Mouse (Mus musculus) left cerebral cortex, postnatal 36 days (tissue): ENCODE data around the gene Atxn2. TPM values are rescaled to one million over a fixed set of nuclear protein-coding genes. Genes with fewer than 3 reads are reported as not detected.
"Not testable (repeated sequence)": the region's sequence is repeated elsewhere in the genome, so short reads cannot be mapped to it uniquely, and the experiment has no call there.

ENCODE experiments used
- DNase-seq, 2 experiments: peaks; one replicate each; pipeline ENCODE4 v3.0.0; 2021 to 2022; ENCODE audit warnings: low spot score in 2 of 2, mixed read lengths in 1 of 2
- intact Hi-C: fragments of 180-260 bp; cut with DNase I; formaldehyde crosslinking; loops from one replicate; pipeline ENCODE4 v1.15.1; 2025
- total RNA-seq, 2 experiments: library from RNA; stranded (reverse); gene quantifications; 2 replicates each; pipeline ENCODE4 v1.2.3; 2021

The Atxn2 gene
- total RNA-seq, 2 experiments from 2014 or later = 204 to 251 TPM

DNA sequence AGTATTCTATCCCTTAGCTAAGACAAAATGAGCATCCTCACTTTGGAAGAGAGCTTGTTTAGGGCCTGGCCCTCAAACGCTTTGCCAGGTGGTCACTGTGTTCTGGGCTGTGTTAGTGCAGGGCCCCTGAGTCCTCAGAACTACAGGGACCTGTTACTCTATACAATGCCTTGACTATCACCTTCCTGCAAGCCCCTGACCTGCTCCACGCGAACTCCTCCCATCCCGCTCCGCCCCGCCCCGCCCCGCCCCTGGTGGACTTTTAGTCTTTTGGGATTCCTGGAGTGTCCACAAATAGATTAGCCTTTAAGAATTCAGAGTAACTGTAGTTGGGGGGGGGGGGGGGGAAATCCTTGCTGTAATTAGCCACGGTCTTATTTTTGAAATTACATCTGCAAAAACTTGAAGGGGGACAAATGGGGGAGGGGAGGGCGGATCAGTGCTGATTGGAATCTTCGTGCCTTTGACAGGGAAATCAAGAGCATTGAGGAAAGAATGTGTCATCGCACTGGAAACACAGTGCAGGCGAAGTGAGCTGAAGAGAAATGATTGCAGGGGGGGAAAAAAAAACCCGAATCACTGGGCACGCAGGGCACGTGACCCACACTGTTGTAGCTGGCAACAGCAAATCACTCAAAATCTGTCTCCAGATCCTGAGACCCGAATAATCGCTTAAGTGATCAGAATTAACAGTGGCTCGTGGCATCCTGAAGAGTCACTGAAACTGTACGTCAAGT, 6.5 kb upstream of the Atxn2 start:
- no peak for DNase-seq

GRCm38 (mm10) chr5:121710402-121710801, 735 bp upstream of the Atxn2 start:
- DNase-seq = no peak
- intact Hi-C loops = loop anchor here (2.0 to 5.0 kb wide), 3 partner anchors 50 to 132 kb away; partner anchors contain the start of genes Acad10 and Brap

More for the DNA sequence above, 6.5 kb upstream of the Atxn2 start:
- intact Hi-C loops = no loop called here

GRCm38 (mm10) chr5:121710851-121711173, 325 bp upstream of the Atxn2 start:
- intact Hi-C loops = loop anchor here (2.0 to 5.0 kb wide), 3 partner anchors 50 to 131 kb away; partner anchors contain the start of genes Acad10 and Brap
- DNase-seq = no peak

GRCm38 (mm10) chr5:121711928-121712231, 743 bp downstream of the Atxn2 start:
- intact Hi-C loops = loop anchor here (2.0 to 5.0 kb wide), 3 partner anchors 51 to 130 kb away; partner anchors contain the start of genes Acad10 and Brap
- no peak for DNase-seq

- intact Hi-C loops = loop anchor here (5.0 kb wide), 2 partner anchors 55 to 130 kb away; no protein-coding TSS in a partner anchor
Measured at GRCm38 (mm10) chr5:121712232-121712933, 1.2 kb downstream of the Atxn2 start.

DNA sequence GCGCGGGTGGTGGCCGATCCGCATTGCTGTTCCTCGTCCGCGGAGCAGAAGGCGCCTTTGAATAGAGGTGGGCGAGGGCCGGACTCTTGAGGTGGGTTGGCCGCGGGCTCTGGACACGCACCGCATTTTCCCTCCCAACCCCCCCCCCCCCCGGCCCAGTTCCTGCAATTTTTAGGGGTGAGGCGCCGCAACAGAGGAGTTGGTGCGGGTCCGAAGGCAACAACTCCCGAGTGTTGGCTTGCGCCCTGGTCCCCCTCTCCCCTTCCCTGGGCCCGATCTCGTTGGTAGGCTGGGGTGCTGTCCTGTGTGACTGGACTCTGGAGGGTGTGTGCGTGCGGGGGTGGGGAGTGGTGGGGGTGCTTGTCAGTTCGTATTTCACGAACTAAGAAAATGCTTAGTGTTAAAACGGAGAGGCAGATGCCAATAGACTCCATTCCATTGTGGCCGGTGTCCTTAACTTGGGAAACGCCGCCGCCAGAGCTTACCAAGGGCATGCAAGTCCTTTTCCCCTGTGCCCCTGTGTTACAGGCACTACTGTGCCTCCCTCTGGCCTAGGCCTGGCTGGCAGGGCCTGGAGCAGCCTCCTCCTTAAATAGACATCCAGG, 1.9 kb downstream of the Atxn2 start:
- intact Hi-C loops = loop anchor here (5.0 kb wide), 2 partner anchors 54 to 129 kb away; no protein-coding TSS in a partner anchor
- peak; percentile 31 to 44 for DNase-seq

More at GRCm38 (mm10) chr5:121712232-121712933, 1.2 kb downstream of the Atxn2 start:
- peak; percentile 24 to 33 for DNase-seq

- no peak for DNase-seq
- intact Hi-C loops = loop anchor here (5.0 kb wide), 2 partner anchors 53 to 128 kb away; no protein-coding TSS in a partner anchor
Measured at GRCm38 (mm10) chr5:121714331-121714730, 3.2 kb downstream of the Atxn2 start.

- no peak for DNase-seq
- intact Hi-C loops = loop anchor here (5.0 kb wide), 2 partner anchors 52 to 127 kb away; no protein-coding TSS in a partner anchor
Measured at GRCm38 (mm10) chr5:121714928-121715327, 3.8 kb downstream of the Atxn2 start.

DNA sequence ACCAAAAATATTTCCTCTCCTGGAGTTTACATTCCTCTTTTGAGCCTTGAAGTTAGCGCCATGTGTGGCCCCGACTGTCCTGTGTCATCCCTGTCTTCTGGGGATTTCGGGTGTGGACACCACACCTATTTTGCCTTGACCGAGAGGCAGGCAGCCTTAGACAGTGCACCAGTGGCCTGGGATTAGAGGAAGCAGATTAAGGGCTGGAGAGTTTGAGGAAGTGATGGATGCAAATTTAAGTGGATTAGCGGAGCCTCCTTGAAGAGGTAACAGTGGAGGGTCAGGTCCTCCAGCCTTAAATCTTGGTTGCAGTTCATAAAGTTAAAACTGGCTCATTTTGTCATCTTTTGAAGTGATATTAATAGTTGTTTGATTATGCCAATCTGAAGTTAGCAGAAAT, 7.3 kb downstream of the Atxn2 start:
- intact Hi-C loops = no loop called here
- no peak for DNase-seq

DNA sequence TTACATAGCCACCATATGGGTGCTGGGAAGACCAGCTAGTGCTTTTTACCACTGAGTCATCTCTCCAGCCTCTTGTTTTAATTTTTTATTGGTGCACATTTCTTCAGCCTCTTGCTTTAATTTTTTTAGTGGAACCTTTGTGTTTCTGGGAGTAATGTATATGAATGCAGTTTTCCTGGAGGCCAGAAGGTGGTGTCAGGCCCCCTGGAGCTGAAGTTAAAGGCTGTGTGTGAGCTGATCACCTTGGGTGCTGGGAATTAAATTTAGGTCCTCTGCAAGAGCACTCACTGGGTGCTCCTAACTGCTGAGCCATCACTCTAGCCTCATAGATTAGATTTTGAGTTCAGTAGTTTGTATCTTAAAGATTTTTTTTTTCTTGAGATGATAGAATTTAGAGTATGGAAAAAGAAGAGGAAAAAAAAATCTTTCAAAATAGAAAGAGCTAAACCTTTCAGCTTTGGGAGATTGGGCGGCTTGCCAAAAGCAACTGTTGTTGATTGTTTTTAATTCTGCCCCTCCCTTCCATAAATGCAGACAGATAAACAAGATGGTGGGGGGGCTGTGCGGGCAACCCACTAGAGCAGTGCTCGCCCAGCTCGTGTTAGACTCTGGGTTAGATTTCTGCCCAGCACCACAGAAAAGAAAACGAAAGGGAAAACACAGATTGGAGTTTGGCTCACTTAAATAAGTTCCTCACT, 9.9 kb downstream of the Atxn2 start:
- intact Hi-C loops = no loop called here
- DNase-seq = no peak

- intact Hi-C loops = no loop called here
Measured at GRCm38 (mm10) chr5:121721841-121722240, 10.7 kb downstream of the Atxn2 start.

GRCm38 (mm10) chr5:121724678-121725077, 13.5 kb downstream of the Atxn2 start:
- intact Hi-C loops = no loop called here
- DNase-seq = no peak

More at GRCm38 (mm10) chr5:121721841-121722240, 10.7 kb downstream of the Atxn2 start:
- no peak for DNase-seq

GRCm38 (mm10) chr5:121730057-121730456, 18.9 kb downstream of the Atxn2 start:
- intact Hi-C loops = no loop called here
- no peak for DNase-seq

DNA sequence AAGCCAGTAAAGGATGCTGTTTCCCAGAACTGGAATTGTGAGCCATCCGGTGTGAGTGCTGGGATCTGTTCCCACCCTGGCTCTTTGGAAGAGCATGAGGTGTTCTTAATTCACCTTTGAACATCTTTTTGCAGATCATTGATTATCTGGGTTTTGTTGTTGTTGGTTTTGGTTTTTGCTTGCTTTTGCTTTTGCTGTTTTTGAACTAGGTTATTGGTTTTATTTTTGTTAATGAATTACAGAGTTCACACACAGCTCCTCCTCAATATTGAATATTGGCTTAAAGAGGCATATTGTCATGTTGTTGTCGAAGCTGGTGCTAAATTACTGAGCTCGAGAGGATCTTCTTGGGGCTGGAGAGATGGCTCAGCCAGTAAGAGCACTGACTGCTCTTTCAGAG, 25.5 kb downstream of the Atxn2 start:
- no peak for DNase-seq
- intact Hi-C loops = no loop called here

DNA sequence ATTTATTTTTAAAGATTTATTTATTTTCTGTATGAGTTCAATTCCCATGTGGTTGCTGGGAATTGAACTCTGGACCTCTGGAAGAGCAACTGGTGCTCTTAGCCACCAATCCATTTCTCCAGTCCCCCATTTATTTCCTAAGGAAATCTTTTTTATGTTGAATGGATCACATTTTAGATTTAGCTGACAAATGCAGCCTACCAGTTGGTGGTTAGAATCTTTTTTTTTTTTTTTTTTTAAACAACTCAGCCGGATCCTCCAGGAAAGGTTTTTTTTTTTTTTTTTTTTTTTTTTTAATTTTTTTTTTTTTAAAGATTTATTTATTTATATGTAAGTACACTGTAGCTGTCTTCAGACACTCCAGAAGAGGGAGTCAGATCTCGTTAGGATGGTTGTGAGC, 27.0 kb downstream of the Atxn2 start:
- DNase-seq, intact Hi-C loops: not testable (repeated sequence)

- intact Hi-C loops = no loop called here
Measured at GRCm38 (mm10) chr5:121738576-121739191, 27.5 kb downstream of the Atxn2 start.

DNA sequence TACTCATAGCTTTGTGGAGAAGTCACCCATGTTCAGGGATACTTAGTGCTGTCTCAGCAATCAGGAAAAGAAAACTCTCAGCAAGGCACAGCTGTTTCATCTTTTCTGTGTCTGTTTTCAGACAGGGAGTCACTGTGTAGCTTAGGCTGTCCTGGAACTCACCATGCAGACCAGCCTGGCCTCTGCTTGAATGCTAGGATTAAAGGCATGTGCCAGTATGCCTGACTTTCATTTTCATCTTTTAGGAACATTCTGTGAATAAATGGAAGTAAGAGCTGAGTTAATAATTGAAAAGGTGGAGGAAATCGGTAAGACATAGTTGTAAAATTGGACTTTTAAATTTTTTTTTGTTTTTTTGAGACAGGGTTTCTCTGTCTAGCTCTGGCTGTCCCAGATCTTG, 29.4 kb downstream of the Atxn2 start:
- no peak for DNase-seq
- intact Hi-C loops = no loop called here

More at GRCm38 (mm10) chr5:121738576-121739191, 27.5 kb downstream of the Atxn2 start:
- no peak for DNase-seq

- intact Hi-C loops = no loop called here
Measured at GRCm38 (mm10) chr5:121742915-121743314, 31.8 kb downstream of the Atxn2 start.

DNA sequence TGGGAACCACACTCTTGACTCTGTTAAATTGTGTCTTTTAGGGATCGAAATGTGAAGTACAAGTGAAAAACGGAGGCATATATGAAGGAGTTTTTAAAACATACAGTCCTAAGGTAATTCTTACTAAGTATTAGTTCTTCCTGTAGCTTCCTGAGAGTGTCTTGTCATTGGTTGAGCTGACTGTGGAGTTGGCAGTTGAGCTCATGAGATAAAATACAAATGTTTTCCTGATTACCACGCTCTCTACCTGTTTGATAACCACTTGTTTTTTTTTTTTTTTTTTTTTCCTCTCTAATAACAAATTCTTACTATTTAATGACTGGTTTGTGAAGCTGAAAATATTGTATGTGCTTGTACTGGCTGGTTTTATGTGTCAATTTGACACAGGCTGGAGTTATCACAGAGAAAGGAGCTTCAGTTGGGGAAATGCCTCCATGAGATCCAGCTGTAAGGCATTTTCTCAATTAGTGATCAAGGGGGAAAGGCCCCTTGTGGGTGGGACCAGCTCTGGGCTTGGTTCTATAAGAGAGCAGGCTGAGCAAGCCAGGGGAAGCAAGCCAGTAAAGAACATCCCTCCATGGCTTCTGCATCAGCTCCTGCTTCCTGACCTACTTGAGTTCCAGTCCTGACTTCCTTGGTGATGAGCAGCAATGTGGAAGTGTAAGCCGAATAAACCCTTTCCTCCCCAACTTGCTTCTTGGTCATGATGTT, 36.9 kb downstream of the Atxn2 start:
- DNase-seq, intact Hi-C loops: not testable (repeated sequence)

More at GRCm38 (mm10) chr5:121742915-121743314, 31.8 kb downstream of the Atxn2 start:
- DNase-seq = no peak
